8 mouse cellular contexts compared by ENCODE assay signal in the genomic region with DNA sequence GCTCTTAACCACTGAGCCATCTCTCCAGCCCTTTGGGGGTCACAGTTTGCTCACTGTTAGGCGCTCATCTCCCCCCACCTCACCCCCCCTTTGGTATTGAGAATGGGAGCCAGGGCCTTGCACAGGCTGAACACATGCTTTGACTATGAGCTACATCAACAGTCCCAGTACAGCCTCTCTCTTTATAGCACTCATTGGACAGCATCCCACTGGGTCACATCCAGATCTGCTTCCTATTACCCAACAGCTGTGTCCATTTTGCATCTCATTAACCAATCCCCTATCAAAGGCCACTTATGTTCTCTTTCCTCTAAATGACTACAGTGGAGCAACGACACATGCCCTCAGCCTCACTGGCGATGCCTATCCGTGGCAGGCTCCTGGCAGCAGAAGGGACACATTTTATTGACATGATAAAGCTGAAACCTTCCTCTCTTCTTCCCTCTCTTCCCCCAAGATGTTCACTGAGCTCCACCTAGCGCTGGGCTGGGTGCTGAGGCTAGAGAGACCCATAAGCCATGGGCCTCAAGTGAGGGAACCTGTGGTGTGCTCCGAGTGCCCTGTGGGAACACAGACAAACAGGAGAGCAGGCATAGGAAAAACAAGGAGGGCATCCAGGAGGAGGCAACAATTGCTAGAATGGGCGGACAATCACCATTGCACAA. TPM values are rescaled to one million over a fixed set of nuclear protein-coding genes. Genes with fewer than 3 reads are reported as not detected.
DNase-seq lines count a peak whose midpoint lies in the region; ATAC-seq lines count a peak whose summit lies in the region.

No protein-coding gene starts in this region.

- no peak overlapping the region for H3K9ac ChIP-seq in hindbrain, embryonic 13.5 days

- H3K27ac ChIP-seq in heart, embryonic 10.5 days: no peak overlapping the region
- H3K27ac ChIP-seq in hindbrain, embryonic 13.5 days: no peak overlapping the region

- H3K9me3 ChIP-seq in heart, embryonic 10.5 days: no peaks in the 10 kb centered on the region
- no peaks in the 10 kb centered on the region for H3K9me3 ChIP-seq in hindbrain, embryonic 13.5 days

- no peak overlapping the region for H3K4me2 ChIP-seq in hindbrain, embryonic 13.5 days

- ATAC-seq in hindbrain, embryonic 13.5 days (ENCODE audit: low FRiP score): 0 out of 2 replicates have a peak, but pooled peaks have one; percentile 31

- 68% methylated on average over 7 of the region's 7 CpGs for WGBS in heart, embryonic 10.5 days
- WGBS in hindbrain, embryonic 13.5 days: 61% methylated on average over 7 of the region's 7 CpGs

- H3K4me1 ChIP-seq in heart, embryonic 10.5 days: peaks cover 4% of the 10 kb centered on the region; the same call in 1 of the 2 replicates
- H3K4me1 ChIP-seq in hindbrain, embryonic 13.5 days (replicated peaks): peaks cover 7% of the 10 kb centered on the region

- no peaks in the 10 kb centered on the region for H3K27me3 ChIP-seq in heart, embryonic 10.5 days (ENCODE audit: insufficient read depth, poor library complexity, severe bottlenecking)
- H3K27me3 ChIP-seq in hindbrain, embryonic 13.5 days: peaks cover 3% of the 10 kb centered on the region; the same call in 1 of the 2 replicates

- no peak overlapping the region for H3K4me3 ChIP-seq in heart, embryonic 10.5 days
- H3K4me3 ChIP-seq in hindbrain, embryonic 13.5 days: no peak overlapping the region

- H3K36me3 ChIP-seq in heart, embryonic 10.5 days: no peaks in the 10 kb centered on the region
- no peaks in the 10 kb centered on the region for H3K36me3 ChIP-seq in hindbrain, embryonic 13.5 days

- peak; percentile 93 for DNase-seq in heart, adult 11 months
- no peak for DNase-seq in heart, embryonic 10.5 days (ENCODE audit: low spot score)
- DNase-seq in right cerebral cortex, postnatal 10 days (ENCODE audit: low spot score in 2 of 2): peak; percentile 55 to 74
- no peak for DNase-seq in right cerebral cortex, postnatal 14 days
- DNase-seq in lung, postnatal 14 days: peak; percentile 28
- DNase-seq in cerebellum, adult 9-10 months: no peak
- no peak for DNase-seq in adrenal gland, postnatal 4 days (ENCODE audit: low spot score in 2 of 2)

RNA-seq across cellular contexts. Expression of a gene that starts 57.3 kb away (rescaled TPM):
- 12.4 and 13.6 TPM in 2 replicates for polyA plus RNA-seq in heart, embryonic 10.5 days (2016; fragmentation: Nextera tagmentation; extraction: Ambion mirVana)
- polyA plus RNA-seq in hindbrain, embryonic 13.5 days (2015; fragmentation: Nextera tagmentation; extraction: Ambion mirVana): 20.7 and 21.5 TPM in 2 replicates
- 10 to 100 TPM; 52.0 to 60.0 TPM for total RNA-seq in adrenal gland, postnatal 4 days (2021)

Comparison
In these comparisons a context has a peak if more than half of its experiments do, and no peak if none do; other contexts are left out.
1. DNase-seq: peak in heart, adult 11 months (single experiment), right cerebral cortex, postnatal 10 days (2 of 2) and lung, postnatal 14 days (single experiment); none in heart, embryonic 10.5 days (single experiment), right cerebral cortex, postnatal 14 days (single experiment), cerebellum, adult 9-10 months (single experiment) and adrenal gland, postnatal 4 days (0 of 2).